Mouse (Mus musculus): ENCODE measurements around the gene Lrrc17.

DNA sequence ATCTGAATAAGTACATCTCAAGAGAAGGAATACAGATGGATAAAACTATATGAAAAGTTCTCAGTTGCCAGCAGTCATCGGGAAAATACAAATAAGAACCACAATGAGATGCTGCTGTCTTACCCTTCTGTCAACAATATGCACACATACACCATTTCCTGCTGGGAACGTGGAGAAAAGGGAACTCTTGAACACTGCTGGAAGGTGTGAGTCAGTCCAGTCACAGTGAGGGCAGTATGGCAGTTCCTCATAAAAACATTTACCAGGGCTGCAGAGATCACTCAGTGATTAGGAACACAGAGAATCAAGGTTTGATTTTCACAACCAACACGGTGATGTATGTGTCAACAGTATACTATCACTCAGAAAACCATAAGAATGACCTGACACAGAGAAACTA is 67.6 kb downstream of the Lrrc17 start:
- TF ChIP-seq HCFC1 (IDR thresholded peaks at IDR 0.05; ENCODE audit: low read depth, low read length) (no peak), POLR2A (IDR thresholded peaks at IDR 0.05; ENCODE audit: low read depth, low read length) (no peak), POLR2AphosphoS2 (IDR thresholded peaks at IDR 0.05; ENCODE audit: low read depth, low read length) (no peak), SMC3 (IDR thresholded peaks at IDR 0.05; ENCODE audit: low read depth, low read length) (no peak), MXI1 (IDR thresholded peaks at IDR 0.05; ENCODE audit: low read depth, low read length) (no peak), CTCF (conservative IDR thresholded peaks at IDR 0.05 in 1 of 2, IDR thresholded peaks at IDR 0.05 in 1 of 2; ENCODE audit: low read depth in 2 of 2, low read length in 2 of 2) (no peak), ETS1 (conservative IDR thresholded peaks at IDR 0.05; ENCODE audit: low read depth, low read length) (no peak), ZC3H11A (IDR thresholded peaks at IDR 0.05; ENCODE audit: low read depth, low read length) (no peak), BHLHE40 (IDR thresholded peaks at IDR 0.05; ENCODE audit: low read depth, low read length) (no peak)

All from CH12.LX (cell line).